Mouse (Mus musculus) bone marrow, adult 2 months (tissue): ENCODE measurements around the gene Dnaja4.

ENCODE experiments used
- CTCF ChIP-seq: fragments of 200-500 bp; IDR thresholded peaks from 2 replicates; pipeline ENCODE4 v1.5.1; 2011; ENCODE audit warnings: low read length, control low read depth; ENCODE audit not compliant: control insufficient read depth, insufficient read depth
- POLR2A ChIP-seq: fragments of 200-500 bp; IDR thresholded peaks from 2 replicates; pipeline ENCODE4 v1.6.1; 2011; ENCODE audit warnings: low read depth, mild to moderate bottlenecking, control low read depth, low read length, borderline replicate concordance; ENCODE audit not compliant: control insufficient read depth

- no peak for TF ChIP-seq CTCF
- no peak for TF ChIP-seq POLR2A
These were observed 60.9 kb downstream of the Dnaja4 start for GRCm38 (mm10) chr9:54759592-54759991.
